8 mouse cellular contexts compared by ENCODE assay signal in genomic region chr6:98994104-98994787, GRCm38 (mm10).
A peak's percentile ranks its signal among the peaks of the same experiment; 100 is the strongest.
DNase-seq lines count a peak whose midpoint lies in the region; ATAC-seq and TF ChIP-seq lines count a peak whose summit lies in the region.

No protein-coding gene starts in this region.

- H3K4me2 ChIP-seq in heart, embryonic 13.5 days = no peak overlapping the region
- no peak overlapping the region for H3K4me2 ChIP-seq in forebrain, embryonic 11.5 days (ENCODE audit: low read depth, low read length, severe bottlenecking)

- TF ChIP-seq CTCF in brain, embryonic 14.5 days (IDR thresholded peaks at IDR 0.05; ENCODE audit: borderline replicate concordance, extremely low read depth, insufficient read depth, insufficient read length) = no peak

- intact Hi-C loops in heart, postnatal 36 days (cut with DNase I) = no loop called here

- peak overlapping the region; percentile 62 for H3K27ac ChIP-seq in heart, embryonic 13.5 days (replicated peaks)
- H3K27ac ChIP-seq in forebrain, embryonic 11.5 days (ENCODE audit: low read depth, low read length) = 0 out of 2 replicates have a peak overlapping the region, but pooled peaks have one; percentile 7
- peak overlapping the region; percentile 67 for H3K27ac ChIP-seq in midbrain, embryonic 10.5 days (replicated peaks)

- no peak for DNase-seq in heart, postnatal 36 days
- DNase-seq in brain, embryonic 14.5 days (ENCODE audit: low read depth) = peak; percentile 83
- DNase-seq in forebrain, embryonic 11.5 days (ENCODE audit: low spot score) = no peak
- no peak for DNase-seq in midbrain, embryonic 10.5 days (ENCODE audit: low spot score)
- no peak for DNase-seq in gastrocnemius, postnatal 25 days
- DNase-seq in frontal cortex, adult 2 months (ENCODE audit: extremely low spot score in 1 of 2, low spot score in 1 of 2) = no peak
- DNase-seq in left cerebral cortex, adult 8-10 months (ENCODE audit: low spot score in 2 of 2) = no peak

- H3K9ac ChIP-seq in heart, embryonic 13.5 days = no peak overlapping the region
- no peak overlapping the region for H3K9ac ChIP-seq in forebrain, embryonic 11.5 days (ENCODE audit: low read length)

- no peak for TF ChIP-seq POLR2A in brain, embryonic 14.5 days (IDR thresholded peaks at IDR 0.05; ENCODE audit: borderline replicate concordance, extremely low read depth, insufficient read depth, insufficient read length, poor library complexity, severe bottlenecking)

- ATAC-seq in heart, embryonic 13.5 days (ENCODE audit: extremely low read depth, insufficient number of reproducible peaks, low FRiP score, low TSS enrichment) = no peak
- ATAC-seq in forebrain, embryonic 11.5 days (replicated peaks; ENCODE audit: low FRiP score) = peak; percentile 66

- H3K27me3 ChIP-seq in heart, embryonic 13.5 days (replicated peaks) = no peaks in the 10 kb centered on the region
- H3K27me3 ChIP-seq in forebrain, embryonic 11.5 days (ENCODE audit: control insufficient read depth, insufficient read depth, low read length) = no peaks in the 10 kb centered on the region
- no peaks in the 10 kb centered on the region for H3K27me3 ChIP-seq in midbrain, embryonic 10.5 days (ENCODE audit: low read depth, poor library complexity, severe bottlenecking)

- 75% methylated on average over 21 of the region's 21 CpGs for WGBS in heart, embryonic 13.5 days
- 56% methylated on average over 21 of the region's 21 CpGs for WGBS in forebrain, embryonic 11.5 days
- WGBS in midbrain, embryonic 10.5 days = 83% methylated on average over 21 of the region's 21 CpGs

- peaks cover 88% of the 10 kb centered on the region for H3K4me1 ChIP-seq in heart, embryonic 13.5 days
- H3K4me1 ChIP-seq in forebrain, embryonic 11.5 days (replicated peaks; ENCODE audit: control insufficient read depth, insufficient read depth, low read length) = peaks cover 11% of the 10 kb centered on the region
- peaks cover 53% of the 10 kb centered on the region for H3K4me1 ChIP-seq in midbrain, embryonic 10.5 days

- H3K36me3 ChIP-seq in heart, embryonic 13.5 days = peaks cover 18% of the 10 kb centered on the region
- H3K36me3 ChIP-seq in forebrain, embryonic 11.5 days (ENCODE audit: control insufficient read depth, insufficient read depth, low read length) = no peaks in the 10 kb centered on the region
- 0 out of 2 replicates have a peak, but pooled peaks cover 3% of the 10 kb centered on the region for H3K36me3 ChIP-seq in midbrain, embryonic 10.5 days

- no peak overlapping the region for H3K4me3 ChIP-seq in heart, embryonic 13.5 days
- H3K4me3 ChIP-seq in forebrain, embryonic 11.5 days (ENCODE audit: low read depth, low read length) = no peak overlapping the region
- H3K4me3 ChIP-seq in midbrain, embryonic 10.5 days = no peak overlapping the region

- no peaks in the 10 kb centered on the region for H3K9me3 ChIP-seq in heart, embryonic 13.5 days
- H3K9me3 ChIP-seq in forebrain, embryonic 11.5 days (ENCODE audit: control insufficient read depth, low read length) = no peaks in the 10 kb centered on the region
- no peaks in the 10 kb centered on the region for H3K9me3 ChIP-seq in midbrain, embryonic 10.5 days (replicated peaks)

Comparison
In these comparisons a context has a peak if more than half of its experiments do, and no peak if none do; other contexts are left out.
1. H3K27ac ChIP-seq: peak in every context shown above with its lines; median percentile 67 in midbrain, embryonic 10.5 days; 62 in heart, embryonic 13.5 days; 7 in forebrain, embryonic 11.5 days.